Mouse (Mus musculus): ENCODE results near the gene Crocc2.
A peak's percentile ranks its signal among the peaks of the same experiment; 100 is the strongest.
"Not testable (repeated sequence)": the region's sequence is repeated elsewhere in the genome, so short reads cannot be mapped to it uniquely, and the experiment has no call there.

The Crocc2 gene

DNA sequence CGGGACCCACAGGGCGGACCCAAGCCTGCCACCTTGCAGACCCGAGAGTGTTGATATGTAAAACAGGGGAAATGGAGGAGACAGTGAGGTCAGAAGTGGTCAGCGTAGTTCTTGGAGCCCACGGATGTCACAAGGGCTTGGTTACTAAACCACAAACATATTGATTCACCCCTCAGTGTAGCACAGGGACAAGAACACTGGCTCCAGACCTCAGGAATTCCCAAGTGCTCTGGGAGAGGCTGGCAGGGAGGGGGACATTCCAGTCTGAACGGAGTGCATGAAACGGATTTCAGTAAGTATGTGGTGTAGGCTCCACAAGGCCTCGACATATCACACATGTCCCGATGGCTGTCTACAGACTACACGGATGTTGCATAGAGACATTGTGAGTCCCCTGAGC is 6.6 kb upstream of the Crocc2 start:
- DNase-seq (ENCODE audit: low spot score in 2 of 2), result no peak

DNA sequence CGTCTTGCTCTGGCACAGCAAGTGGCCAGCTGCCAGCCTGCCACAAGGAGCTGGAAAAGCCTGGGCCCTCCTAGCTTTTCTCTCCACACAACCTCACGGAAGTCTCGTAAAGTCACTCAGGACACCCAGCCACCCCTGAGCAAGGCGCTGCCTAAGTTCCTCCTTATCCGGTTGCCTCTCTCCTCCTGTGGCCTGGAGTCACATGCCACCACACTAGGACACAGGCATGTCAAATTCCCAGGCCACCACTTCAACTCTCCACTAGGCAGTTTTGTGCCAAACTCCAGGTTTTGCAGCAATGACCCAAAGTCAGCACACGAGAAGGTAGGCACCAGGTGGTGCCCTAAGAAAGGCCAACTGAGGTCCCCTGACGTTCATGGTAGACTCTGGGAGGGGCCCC is 5.9 kb upstream of the Crocc2 start:
- no peak for DNase-seq (ENCODE audit: low spot score in 2 of 2)

DNA sequence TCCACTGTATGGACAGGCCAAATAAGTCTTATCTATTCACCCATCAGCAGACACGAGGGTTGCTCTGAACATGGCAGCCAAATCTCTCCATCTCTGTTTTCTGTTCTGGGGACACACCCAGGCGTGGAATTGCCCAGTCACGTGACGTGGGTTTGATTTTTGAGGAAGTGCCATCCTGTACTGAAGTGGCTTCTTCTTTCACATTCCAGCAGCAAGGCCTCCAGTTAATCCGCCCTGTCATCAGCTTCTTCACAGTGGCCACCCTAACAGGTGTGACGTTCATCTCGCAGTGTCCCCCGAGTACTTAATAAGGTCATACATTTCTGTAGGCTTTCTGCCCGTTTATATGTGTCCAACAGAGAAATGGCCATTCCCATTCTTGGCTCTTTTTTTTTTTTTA is 3.1 kb upstream of the Crocc2 start:
- DNase-seq (ENCODE audit: low spot score in 2 of 2), result no peak

DNA sequence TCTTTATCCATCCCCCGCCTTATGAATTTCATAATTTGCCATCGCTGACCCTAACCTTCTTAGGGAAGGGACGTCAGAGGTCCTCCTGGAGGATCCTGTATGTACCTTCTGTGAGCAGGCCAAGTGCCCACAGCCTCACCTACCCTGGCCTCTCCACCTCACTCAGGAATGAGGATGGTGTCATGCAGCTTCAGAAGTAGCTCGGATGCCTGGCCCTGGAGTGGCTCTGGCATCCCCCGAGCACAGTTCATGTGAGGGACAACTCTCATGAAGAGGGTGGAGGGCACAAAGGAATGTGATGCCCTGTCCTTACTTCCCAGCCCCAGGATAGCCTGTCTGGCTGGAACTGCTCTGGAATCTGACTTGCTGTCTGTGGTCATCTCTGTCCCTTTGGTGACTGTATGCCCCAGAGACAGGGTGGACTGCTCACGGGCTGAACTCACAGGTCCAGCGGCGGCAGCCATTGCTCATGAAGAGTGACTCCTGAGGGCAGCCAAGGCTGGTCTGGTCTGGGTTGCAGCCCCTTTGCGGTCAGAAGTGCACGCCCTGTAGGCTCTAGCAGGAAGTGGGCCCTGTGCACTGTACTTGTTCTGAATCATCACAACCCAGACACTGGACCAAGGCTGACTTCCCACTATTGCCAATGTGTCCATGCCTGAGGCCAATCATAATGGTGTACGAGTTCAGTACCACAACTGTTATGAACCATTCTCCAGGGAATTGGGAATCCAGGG is 2.0 kb upstream of the Crocc2 start:
- no peak for DNase-seq (ENCODE audit: low spot score in 2 of 2)

DNA sequence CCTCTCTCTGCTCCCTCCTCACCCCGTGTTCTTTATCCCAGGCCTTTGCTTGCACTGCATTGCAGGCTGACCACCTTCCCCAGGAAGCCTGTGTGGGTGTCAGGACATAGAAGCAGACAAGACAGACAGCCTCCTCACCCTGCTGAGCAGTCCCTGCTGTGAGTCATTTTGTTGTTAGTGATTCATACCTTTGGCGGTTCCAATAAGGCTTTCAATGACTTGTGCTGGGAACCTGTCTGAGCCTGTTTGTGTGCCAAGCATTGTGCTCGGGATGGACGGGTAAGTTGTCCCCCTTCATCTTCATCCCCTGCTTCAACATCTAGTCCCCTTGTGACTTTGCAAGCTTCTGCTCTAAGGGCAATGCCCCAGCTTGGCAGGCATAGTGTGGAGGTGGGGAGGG is 5.1 kb downstream of the Crocc2 start:
- DNase-seq (ENCODE audit: low spot score in 2 of 2), result no peak

DNA sequence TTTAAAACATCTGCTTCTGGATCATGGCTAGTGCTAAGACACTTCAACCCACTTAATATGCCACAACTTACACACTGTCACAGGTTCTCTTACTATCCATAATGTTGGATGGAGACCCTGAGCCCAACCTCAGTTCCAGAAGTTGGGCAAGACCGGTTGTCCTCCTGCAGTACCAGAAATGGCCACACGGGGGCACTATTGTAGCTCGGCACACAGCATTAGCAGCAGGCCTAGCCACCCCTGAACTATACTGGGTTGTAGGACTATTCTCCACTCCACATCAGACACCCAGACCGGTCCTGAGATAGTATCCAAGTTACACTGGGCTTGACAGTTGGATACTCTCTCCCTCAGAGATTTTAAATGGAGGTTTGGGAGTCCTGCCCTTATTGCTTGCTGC is 5.9 kb downstream of the Crocc2 start:
- DNase-seq (ENCODE audit: low spot score in 2 of 2), result peak; percentile 32 to 54

GRCm38 (mm10) chr1:93175849-93176248 is 7.3 kb downstream of the Crocc2 start:
- DNase-seq (ENCODE audit: low spot score in 2 of 2), result no peak

DNA sequence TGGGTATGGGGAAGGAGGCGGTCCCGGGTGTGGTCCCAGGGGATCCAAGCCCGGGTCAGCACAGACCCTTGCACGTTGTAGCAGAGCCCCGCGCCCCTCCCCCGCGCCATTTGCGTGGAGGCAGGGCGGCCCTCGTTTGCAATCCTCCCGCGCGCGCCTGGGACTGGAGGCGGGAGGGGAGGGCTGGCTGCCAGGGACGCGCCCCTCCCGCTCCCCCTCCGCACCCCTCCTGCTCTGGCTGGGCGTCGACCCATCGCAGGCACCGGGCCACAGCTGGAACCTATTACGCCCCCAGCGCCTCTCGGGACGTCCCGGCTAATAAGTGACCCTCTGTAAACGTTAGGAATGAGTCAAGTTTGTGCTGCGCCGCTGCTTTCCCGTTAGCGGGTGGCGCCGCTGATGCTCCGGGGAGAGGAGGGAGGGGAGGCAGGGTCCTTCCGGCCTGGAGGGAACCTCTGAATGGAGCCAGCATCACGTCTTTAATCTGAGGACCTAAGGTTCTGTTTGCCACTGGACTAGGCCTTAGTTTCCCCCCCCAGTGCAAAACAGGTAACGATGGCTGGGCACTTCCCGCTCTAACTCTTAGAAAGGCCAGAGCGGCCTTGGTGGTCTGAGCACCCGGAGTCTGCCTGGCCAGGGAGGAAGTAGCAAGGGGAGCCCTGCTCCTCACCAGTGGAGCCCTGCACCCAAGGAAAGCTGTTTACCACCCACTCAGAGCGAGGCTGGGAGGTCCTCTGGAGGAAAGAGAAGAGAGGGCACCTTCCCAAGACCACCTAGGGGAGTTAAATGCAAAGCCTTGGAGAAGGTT is 8.2 kb downstream of the Crocc2 start:
- DNase-seq (ENCODE audit: low spot score in 2 of 2), result no peak

- DNase-seq (ENCODE audit: low spot score in 2 of 2), result no peak
Observed at GRCm38 (mm10) chr1:93182281-93182680, 13.8 kb downstream of the Crocc2 start.

GRCm38 (mm10) chr1:93184071-93184828 is 15.7 kb downstream of the Crocc2 start:
- no peak for DNase-seq (ENCODE audit: low spot score in 2 of 2)

DNA sequence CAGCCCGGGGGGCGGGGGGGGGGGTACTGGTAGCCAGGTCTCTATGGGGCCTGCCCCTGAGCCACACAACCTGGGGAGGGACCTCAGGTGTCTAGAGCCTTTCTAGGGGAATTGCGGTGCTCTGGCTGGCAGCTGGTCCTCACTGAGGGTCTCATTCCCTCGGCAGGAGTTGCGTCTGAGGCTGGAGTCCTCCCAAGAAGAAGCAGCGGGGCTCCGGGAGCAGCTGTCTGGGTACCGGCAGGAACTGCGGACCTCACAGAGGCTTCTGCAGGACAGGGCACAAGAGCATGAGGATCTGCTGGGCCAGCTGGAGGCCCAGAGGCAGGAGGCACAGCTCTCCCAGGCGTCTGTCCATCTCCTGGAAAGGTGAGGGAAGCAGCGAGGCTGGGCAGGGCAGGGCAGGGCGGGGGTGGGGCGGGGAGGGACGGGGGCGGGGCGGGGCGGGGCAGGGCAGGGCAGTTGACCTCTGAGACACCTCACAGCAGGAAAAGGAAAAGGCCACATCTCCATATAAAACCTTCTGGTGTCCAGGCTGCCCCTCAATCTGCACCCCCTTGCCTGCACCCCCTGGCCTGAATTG is 22.3 kb downstream of the Crocc2 start:
- DNase-seq (ENCODE audit: low spot score in 2 of 2), result no peak

DNA sequence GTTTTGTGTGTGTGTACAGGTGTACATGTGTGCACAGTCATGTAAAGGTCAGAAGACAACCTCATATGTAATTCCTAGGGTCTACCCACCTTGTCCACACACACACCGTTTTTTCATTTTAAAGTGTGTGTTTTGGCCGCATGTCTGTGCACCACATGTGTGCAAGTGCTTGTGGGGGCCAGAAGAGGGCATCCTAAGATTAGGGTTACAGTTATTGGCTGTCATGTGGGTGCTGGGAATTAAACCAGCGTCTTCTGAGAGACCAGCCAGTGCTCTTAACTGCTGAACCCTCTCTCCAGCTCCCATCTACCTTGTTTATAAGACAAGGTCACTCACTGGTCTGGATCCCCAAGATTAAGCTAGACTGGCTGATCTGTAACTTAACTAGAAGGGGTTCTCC is 26.4 kb downstream of the Crocc2 start:
- no peak for DNase-seq (ENCODE audit: low spot score in 2 of 2)

DNA sequence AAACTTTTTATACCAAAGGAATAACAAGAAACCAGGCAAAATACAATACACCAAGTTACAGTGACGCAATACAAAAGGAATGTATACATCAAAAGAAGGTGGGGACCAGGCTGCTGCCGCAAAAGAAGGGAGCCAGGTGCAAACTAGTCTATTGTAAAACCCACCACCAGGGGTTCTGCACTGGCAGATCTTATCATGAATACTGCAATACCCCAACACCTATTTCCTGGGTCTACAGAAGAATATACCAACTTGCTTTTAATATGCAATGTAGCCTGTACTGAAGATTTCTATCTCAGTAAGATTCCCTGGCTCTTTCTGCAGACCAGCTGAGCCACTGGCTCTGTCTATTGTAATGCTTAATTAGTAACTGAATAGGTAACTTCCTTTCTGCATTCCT is 28.9 kb downstream of the Crocc2 start:
- DNase-seq (ENCODE audit: low spot score in 2 of 2), result not testable (repeated sequence)

GRCm38 (mm10) chr1:93197916-93198315 is 29.4 kb downstream of the Crocc2 start:
- DNase-seq (ENCODE audit: low spot score in 2 of 2), result no peak

DNA sequence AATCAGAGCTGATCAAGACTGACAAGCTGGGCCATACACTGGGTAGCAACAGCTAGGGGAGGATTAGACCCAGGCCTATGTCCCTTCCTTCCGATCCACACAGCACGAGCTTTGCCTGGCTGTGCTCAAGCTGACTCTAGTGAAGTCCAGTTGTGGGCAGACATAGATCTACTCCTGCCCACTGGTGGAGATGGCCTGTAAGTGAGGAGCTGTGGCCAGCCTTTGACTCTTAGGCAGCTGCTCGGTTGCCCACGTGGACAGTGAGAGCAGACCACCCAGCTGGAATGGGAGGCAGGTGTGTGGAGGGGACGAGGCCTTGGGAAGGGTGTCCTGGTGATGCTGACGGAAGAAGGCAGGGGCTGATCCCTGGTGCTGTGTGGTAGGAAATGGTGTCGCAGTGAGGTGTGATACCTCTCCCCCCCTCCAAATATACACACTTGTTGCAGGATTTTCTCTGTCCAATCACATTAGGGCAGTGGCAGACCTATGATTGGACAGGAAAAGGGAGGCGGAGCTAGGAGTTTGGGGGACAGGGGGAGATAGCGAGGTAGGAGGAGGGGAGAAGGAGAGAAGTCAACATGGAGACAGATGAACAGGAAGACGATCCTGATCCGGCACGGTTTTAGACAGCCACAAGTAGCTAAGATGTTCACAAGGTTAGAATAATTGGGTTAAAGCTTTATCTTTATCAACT is 37.9 kb downstream of the Crocc2 start:
- no peak for DNase-seq (ENCODE audit: low spot score in 2 of 2)

GRCm38 (mm10) chr1:93207536-93208064 is 39.1 kb downstream of the Crocc2 start:
- no peak for DNase-seq (ENCODE audit: low spot score in 2 of 2)

- no peak for DNase-seq (ENCODE audit: low spot score in 2 of 2)
Observed at GRCm38 (mm10) chr1:93210213-93210641, 41.7 kb downstream of the Crocc2 start.

DNA sequence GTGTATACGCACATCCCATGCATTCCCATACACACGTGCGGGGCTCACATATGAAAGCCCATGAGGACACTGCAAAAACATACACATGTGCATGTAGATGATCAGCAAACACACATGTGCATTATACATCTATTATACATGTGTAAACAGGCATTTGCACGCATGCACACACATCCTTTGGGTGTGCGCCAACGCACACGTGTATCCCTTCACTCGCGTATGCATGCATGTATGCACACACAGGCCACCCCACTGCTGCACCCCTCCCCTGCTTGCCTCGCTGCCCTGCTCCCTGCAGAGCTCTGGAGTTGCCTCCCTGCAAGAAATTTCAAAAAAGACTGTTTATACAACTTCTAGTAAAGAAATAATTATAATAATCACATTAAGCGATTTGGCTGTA is 42.5 kb downstream of the Crocc2 start:
- DNase-seq (ENCODE audit: low spot score in 2 of 2), result no peak

- DNase-seq (ENCODE audit: low spot score in 2 of 2), result peak in 1 of 2 experiments; percentile 8
Observed at GRCm38 (mm10) chr1:93211549-93212220, 43.2 kb downstream of the Crocc2 start.

DNA sequence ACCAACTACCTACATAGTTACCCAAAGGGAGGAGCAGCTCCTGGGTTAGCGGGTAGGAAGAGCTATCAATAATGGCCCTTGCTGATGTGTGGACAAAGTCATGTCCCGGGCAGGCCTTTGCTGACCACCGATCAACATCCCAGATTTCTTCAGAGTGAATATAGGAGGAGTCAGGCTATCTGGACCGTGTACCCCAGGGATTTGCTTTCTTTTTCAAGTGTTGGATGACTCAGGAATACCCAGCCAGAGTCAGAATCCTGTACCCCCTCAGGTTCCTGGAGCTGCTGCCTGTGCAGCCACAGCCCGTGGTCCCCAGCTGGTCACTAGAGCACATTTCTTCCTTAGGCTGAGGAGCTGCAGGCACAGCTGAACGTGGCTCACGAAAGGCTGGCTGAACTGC is 43.9 kb downstream of the Crocc2 start:
- no peak for DNase-seq (ENCODE audit: low spot score in 2 of 2)

- no peak for DNase-seq (ENCODE audit: low spot score in 2 of 2)
Observed at GRCm38 (mm10) chr1:93214612-93215011, 46.1 kb downstream of the Crocc2 start.

Measured in spleen, postnatal 14 days (tissue).